Mouse (Mus musculus): ENCODE measurements at regions not wholly inside any gene's neighbourhood (a gene's known extent, or its start where the extent isn't known, plus 50 kb on each side); places are given as distances from the start of the nearest gene placed in this dataset.

GRCm38 (mm10) chr1:154007440-154007839 is 107.4 kb upstream of the Teddm2 start:
- no peak for TF ChIP-seq CTCF (IDR thresholded peaks at IDR 0.05; ENCODE audit: low read depth)
- peak; percentile 63 for TF ChIP-seq EP300 (IDR thresholded peaks at IDR 0.05; ENCODE audit: low read depth)
